Mouse (Mus musculus) lung, adult 2 months (tissue): ENCODE data around the gene Lsm5.

Experiments
- CTCF ChIP-seq: fragments of 200-500 bp; IDR thresholded peaks from 2 replicates; pipeline ENCODE4 v1.5.1; 2011; ENCODE audit warnings: mild to moderate bottlenecking, low read length, control low read depth; ENCODE audit not compliant: insufficient read depth
- POLR2A ChIP-seq: fragments of 200-500 bp; IDR thresholded peaks from 2 replicates; pipeline ENCODE4 v1.6.1; 2011; ENCODE audit warnings: low read depth, mild to moderate bottlenecking, control low read depth, low read length, borderline replicate concordance; ENCODE audit errors: extremely low read depth

GRCm38 (mm10) chr6:56745950-56746543 lies 41.5 kb upstream of the Lsm5 start:
- TF ChIP-seq POLR2A (no peak), CTCF (no peak)
